In genomic region chr9:100642840-100643697, GRCm38 (mm10) we compare ENCODE assay signal across 8 mouse cellular contexts. TPM values are rescaled to one million over a fixed set of nuclear protein-coding genes. Genes with fewer than 3 reads are reported as not detected.
A peak's percentile ranks its signal among the peaks of the same experiment; 100 is the strongest.
DNase-seq lines count a peak whose midpoint lies in the region; ATAC-seq and TF ChIP-seq lines count a peak whose summit lies in the region.

No protein-coding gene starts in this region.

- peak overlapping the region; percentile 96 for H3K27ac ChIP-seq in heart, embryonic 12.5 days (ENCODE audit: poor library complexity, severe bottlenecking)
- H3K27ac ChIP-seq in kidney, postnatal 0 days: peak overlapping the region; percentile 99
- peak overlapping the region; percentile 99 for H3K27ac ChIP-seq in liver, embryonic 11.5 days (ENCODE audit: low read depth, low read length)
- peak overlapping the region; percentile 98 for H3K27ac ChIP-seq in stomach, embryonic 14.5 days (ENCODE audit: low read length)

- H3K27me3 ChIP-seq in heart, embryonic 12.5 days (replicated peaks): no peaks in the 10 kb centered on the region
- H3K27me3 ChIP-seq in kidney, postnatal 0 days (ENCODE audit: insufficient read depth, low read length): no peaks in the 10 kb centered on the region
- no peaks in the 10 kb centered on the region for H3K27me3 ChIP-seq in liver, embryonic 11.5 days (replicated peaks; ENCODE audit: control insufficient read depth, insufficient read depth, low read length)
- H3K27me3 ChIP-seq in stomach, embryonic 14.5 days (ENCODE audit: control insufficient read depth, insufficient read depth, low read length): no peaks in the 10 kb centered on the region

- WGBS in heart, embryonic 12.5 days: under 1% methylated on average over 92 of the region's 97 CpGs
- under 1% methylated on average over 86 of the region's 97 CpGs for WGBS in kidney, postnatal 0 days
- 1% methylated on average over 96 of the region's 97 CpGs for WGBS in liver, embryonic 11.5 days
- WGBS in stomach, embryonic 14.5 days: under 1% methylated on average over 87 of the region's 97 CpGs

- peak; percentile 82 for ATAC-seq in erythroid progenitor cell, adult 5-6 weeks (replicated peaks; ENCODE audit: low FRiP score, poor library complexity, severe bottlenecking)
- ATAC-seq in heart, embryonic 12.5 days (ENCODE audit: insufficient number of reproducible peaks, low FRiP score): peak; percentile 97
- peak; percentile 99 for ATAC-seq in kidney, postnatal 0 days (replicated peaks; ENCODE audit: low FRiP score, low read depth)
- peak; percentile 95 for ATAC-seq in liver, embryonic 11.5 days (replicated peaks; ENCODE audit: low FRiP score)
- ATAC-seq in stomach, embryonic 14.5 days (ENCODE audit: insufficient number of reproducible peaks, insufficient read depth, low FRiP score, low read depth): peak; percentile 98

- H3K36me3 ChIP-seq in heart, embryonic 12.5 days: no peaks in the 10 kb centered on the region
- no peaks in the 10 kb centered on the region for H3K36me3 ChIP-seq in kidney, postnatal 0 days (ENCODE audit: insufficient read depth, low read length)
- H3K36me3 ChIP-seq in liver, embryonic 11.5 days (ENCODE audit: control insufficient read depth, insufficient read depth, low read length): no peaks in the 10 kb centered on the region
- H3K36me3 ChIP-seq in stomach, embryonic 14.5 days (ENCODE audit: control insufficient read depth, insufficient read depth, low read length): no peaks in the 10 kb centered on the region

- peak; percentile 94 for TF ChIP-seq CTCF in kidney, postnatal 0 days (IDR thresholded peaks at IDR 0.05; ENCODE audit: low read depth)

- DNase-seq in CD4-positive helper T cell, adult 2 months (ENCODE audit: low read depth, low spot score): peak; percentile 99
- peak; percentile 94 for DNase-seq in brain, embryonic 18.5 days (ENCODE audit: low read depth, low spot score)
- DNase-seq in kidney, postnatal 0 days (ENCODE audit: low spot score): peak; percentile 99
- peak; percentile 100 for DNase-seq in liver, embryonic 11.5 days (ENCODE audit: low spot score)
- DNase-seq in naive thymus-derived CD4-positive, alpha-beta T cell, adult 2 months (ENCODE audit: low read depth): peak; percentile 99

- peak overlapping the region; percentile 94 for H3K4me3 ChIP-seq in heart, embryonic 12.5 days
- peak overlapping the region; percentile 92 for H3K4me3 ChIP-seq in kidney, postnatal 0 days (replicated peaks; ENCODE audit: low read depth, low read length)
- peak overlapping the region; percentile 92 for H3K4me3 ChIP-seq in liver, embryonic 11.5 days (ENCODE audit: low read depth, low read length)
- peak overlapping the region; percentile 83 for H3K4me3 ChIP-seq in stomach, embryonic 14.5 days (ENCODE audit: low read depth, low read length)

- peak overlapping the region; percentile 70 for H3K4me2 ChIP-seq in heart, embryonic 12.5 days
- peak overlapping the region; percentile 75 for H3K4me2 ChIP-seq in kidney, postnatal 0 days (ENCODE audit: low read length)
- H3K4me2 ChIP-seq in liver, embryonic 11.5 days: peak overlapping the region; percentile 94
- H3K4me2 ChIP-seq in stomach, embryonic 14.5 days (replicated peaks; ENCODE audit: low read depth, low read length): peak overlapping the region; percentile 75

- peaks cover 18% of the 10 kb centered on the region for H3K4me1 ChIP-seq in heart, embryonic 12.5 days (replicated peaks)
- H3K4me1 ChIP-seq in kidney, postnatal 0 days (replicated peaks; ENCODE audit: insufficient read depth, low read length): 0 out of 2 replicates have a peak, but pooled peaks cover 10% of the 10 kb centered on the region
- peaks cover 14% of the 10 kb centered on the region for H3K4me1 ChIP-seq in liver, embryonic 11.5 days (replicated peaks; ENCODE audit: control insufficient read depth, insufficient read depth, low read length)
- no peaks in the 10 kb centered on the region for H3K4me1 ChIP-seq in stomach, embryonic 14.5 days (ENCODE audit: control insufficient read depth, insufficient read depth, low read length)

- no peaks in the 10 kb centered on the region for H3K9me3 ChIP-seq in heart, embryonic 12.5 days (replicated peaks)
- H3K9me3 ChIP-seq in kidney, postnatal 0 days (replicated peaks; ENCODE audit: low read length): no peaks in the 10 kb centered on the region
- no peaks in the 10 kb centered on the region for H3K9me3 ChIP-seq in liver, embryonic 11.5 days (ENCODE audit: control insufficient read depth, low read length)
- H3K9me3 ChIP-seq in stomach, embryonic 14.5 days (ENCODE audit: control insufficient read depth, low read depth, low read length): no peaks in the 10 kb centered on the region

- H3K9ac ChIP-seq in heart, embryonic 12.5 days: peak overlapping the region; percentile 98
- H3K9ac ChIP-seq in kidney, postnatal 0 days (ENCODE audit: low read depth, low read length): peak overlapping the region; percentile 97
- H3K9ac ChIP-seq in liver, embryonic 11.5 days (ENCODE audit: low read depth, low read length): peak overlapping the region; percentile 99
- peak overlapping the region; percentile 96 for H3K9ac ChIP-seq in stomach, embryonic 14.5 days (replicated peaks; ENCODE audit: low read depth, low read length)

RNA-seq across cellular contexts. Expression of gene Stag1, which starts 45.5 kb away (rescaled TPM):
- 121 and 177 TPM in 2 replicates for total RNA-seq in erythroid progenitor cell, adult 5-6 weeks (2015; ENCODE audit: low replicate concordance)
- total RNA-seq in erythroid progenitor cell, adult 5-6 weeks (2017; ENCODE audit: low replicate concordance): 229 and 248 TPM in 2 replicates
- polyA plus RNA-seq in heart, embryonic 12.5 days (2016; fragmentation: Nextera tagmentation; extraction: Ambion mirVana): 38.6 and 39.0 TPM in 2 replicates
- polyA plus RNA-seq in kidney, postnatal 0 days (2015; fragmentation: Nextera tagmentation; extraction: Ambion mirVana): 40.9 and 43.6 TPM in 2 replicates
- 32.3 and 39.4 TPM in 2 replicates for polyA plus RNA-seq in liver, embryonic 11.5 days (2014; fragmentation: Nextera tagmentation; extraction: Ambion mirVana)
- 66.1 and 70.3 TPM in 2 replicates for polyA plus RNA-seq in stomach, embryonic 14.5 days (2014; fragmentation: Nextera tagmentation; extraction: Ambion mirVana)

Comparison
In these comparisons a context has a peak if more than half of its experiments do, and no peak if none do; other contexts are left out.
1. Peak in every context shown above with its lines: DNase-seq, ATAC-seq, H3K4me3 ChIP-seq and H3K27ac ChIP-seq.